Mouse (Mus musculus): ENCODE results near the gene Chid1. TPM values are rescaled to one million over a fixed set of nuclear protein-coding genes. Genes with fewer than 3 reads are reported as not detected.

The Chid1 gene
- polyA plus RNA-seq (2012; rRNA removed): 28.5 and 32.0 TPM in 2 replicates

DNA sequence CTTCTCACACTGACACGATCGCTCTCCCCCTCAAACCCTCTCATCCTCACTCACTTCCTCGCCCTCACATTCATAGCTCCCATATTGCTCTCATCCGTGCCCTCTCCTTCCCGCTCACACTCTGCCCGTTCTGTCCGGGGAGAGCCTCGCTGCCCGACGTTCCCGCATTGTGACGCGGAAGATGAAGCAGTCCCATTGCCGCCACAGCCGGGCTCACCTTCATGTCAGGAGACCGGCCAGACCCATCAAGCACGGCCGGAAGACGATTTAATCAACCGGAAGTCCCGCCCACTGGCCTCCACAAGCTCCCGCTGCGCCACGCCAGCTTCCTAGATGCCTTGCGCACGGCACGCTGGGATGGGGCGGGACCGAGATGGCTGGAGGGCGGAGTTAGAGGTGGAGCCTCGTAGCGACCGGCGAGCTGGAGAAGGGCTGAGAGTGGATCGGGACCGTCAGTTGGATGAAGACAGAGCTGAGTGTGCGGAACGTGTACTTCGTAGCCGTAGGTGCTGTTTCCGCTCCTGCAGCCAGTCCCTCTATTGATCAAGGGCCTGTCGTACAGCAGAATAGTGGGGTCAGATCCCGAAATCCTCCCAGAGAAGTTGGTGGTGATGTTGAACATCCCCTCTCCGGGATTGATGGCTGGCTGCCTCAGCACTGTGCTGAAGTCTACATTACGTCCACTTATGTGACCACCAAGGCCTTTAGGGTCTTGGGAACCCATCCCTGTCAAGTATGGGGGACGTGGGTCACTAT is at the start of gene Chid1:
TSS of gene Chid1 (minus strand) at position 302 of the 756 bp plus-strand sequence.
- peak; percentile 92 for DNase-seq (ENCODE audit: low spot score)

GRCm38 (mm10) chr7:141588890-141589289 is 49.2 kb upstream of the Chid1 start:
- DNase-seq (ENCODE audit: low spot score): no peak

DNA sequence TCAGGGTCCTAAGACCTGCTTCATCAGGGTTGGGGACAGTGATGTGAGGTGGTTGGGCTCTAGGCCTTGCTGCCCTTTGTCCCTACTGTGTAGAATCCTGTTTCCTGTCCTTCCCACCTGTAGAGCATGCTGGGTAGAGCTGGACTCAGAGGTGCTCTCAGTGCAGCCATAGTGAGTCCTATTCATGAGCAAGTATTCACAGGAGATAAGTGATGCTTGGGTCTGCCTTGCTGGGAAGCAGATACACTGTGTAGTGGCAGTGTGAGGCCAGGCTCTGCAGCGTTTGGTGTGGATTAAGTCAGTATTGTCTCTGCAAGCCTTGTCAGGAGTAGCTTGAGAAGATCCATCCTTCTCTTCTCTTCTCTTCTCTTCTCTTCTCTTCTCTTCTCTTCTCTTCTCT is 46.2 kb upstream of the Chid1 start:
- DNase-seq (ENCODE audit: low spot score): no peak

DNA sequence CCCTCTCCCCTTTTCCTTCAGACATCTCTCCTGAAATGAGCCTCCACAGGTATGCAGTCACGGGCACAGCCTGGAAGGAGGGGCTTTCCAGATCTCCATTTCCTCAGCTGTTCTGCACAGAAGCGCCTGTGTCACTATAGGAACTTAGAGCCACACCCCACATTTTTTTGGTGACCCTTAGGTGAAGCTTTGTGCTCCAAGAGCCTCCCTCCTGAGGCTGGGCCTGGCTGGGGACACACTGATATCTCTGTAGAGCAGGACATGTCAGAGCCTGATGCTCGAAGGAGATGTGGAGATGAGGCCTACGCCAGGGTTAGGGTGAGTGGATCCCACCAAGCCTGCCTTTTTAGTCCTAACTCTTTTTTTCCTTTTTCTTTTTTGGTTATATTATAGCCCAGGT is 45.6 kb upstream of the Chid1 start:
- no peak for DNase-seq (ENCODE audit: low spot score)

- DNase-seq (ENCODE audit: low spot score): no peak
These were observed 44.6 kb upstream of the Chid1 start for GRCm38 (mm10) chr7:141584048-141584841.

GRCm38 (mm10) chr7:141581323-141581722 is 41.7 kb upstream of the Chid1 start:
- DNase-seq (ENCODE audit: low spot score): no peak

DNA sequence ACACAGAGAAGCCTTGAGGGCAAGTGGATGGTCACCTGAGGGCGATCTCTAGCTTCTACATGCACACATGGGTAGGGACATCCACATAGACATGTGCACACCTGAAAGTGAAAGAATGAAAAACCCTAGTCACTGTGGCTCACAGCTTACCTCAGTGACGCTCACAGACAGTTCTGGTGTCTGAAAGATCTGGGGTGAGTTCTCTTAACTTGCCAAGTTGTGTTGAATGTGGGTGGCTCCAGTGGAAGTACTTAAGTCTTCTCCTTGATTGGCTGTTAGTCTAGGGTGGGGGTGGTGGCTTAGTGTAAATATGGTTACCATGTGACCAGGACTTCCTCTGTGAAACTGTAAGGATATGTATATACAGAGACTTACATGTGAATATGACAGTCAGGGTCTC is 39.3 kb upstream of the Chid1 start:
- DNase-seq (ENCODE audit: low spot score): no peak

DNA sequence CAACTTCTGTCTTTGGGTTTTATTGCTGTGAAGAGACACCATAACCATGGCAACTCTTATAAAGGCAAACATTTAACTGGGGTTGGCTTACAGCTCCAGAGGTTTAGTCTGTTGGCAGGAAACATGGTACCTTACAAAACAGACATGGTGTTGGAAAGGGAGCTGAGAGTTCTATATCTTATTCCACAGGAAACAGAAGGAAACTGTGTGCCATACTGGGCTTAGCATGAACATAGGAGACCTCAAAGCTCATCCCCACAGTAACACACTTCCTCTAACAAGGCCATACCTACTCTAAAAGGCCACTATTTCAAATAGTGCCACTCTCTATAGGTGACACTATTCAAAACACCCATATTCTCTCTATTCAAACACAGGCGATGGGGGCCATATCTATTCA is 38.9 kb upstream of the Chid1 start:
- DNase-seq (ENCODE audit: low spot score): no peak

DNA sequence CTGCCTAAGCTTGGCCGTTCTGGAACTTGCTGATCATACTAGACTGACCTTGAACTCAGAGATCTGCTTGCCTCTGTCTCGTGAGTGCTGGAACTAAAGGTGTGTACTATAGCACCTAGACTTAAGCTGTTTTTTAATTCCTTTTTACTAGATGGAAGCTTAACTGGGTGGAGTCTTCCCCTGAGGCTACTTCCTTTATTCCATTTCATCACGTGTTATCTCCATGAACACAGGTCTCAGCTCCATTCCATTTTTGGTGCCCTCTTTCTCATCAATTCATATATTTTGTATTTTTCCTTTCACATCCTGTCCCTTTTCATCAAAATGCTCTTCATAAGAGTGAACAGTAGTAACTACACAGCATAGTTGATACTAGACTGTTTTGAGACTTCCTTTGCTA is 38.1 kb upstream of the Chid1 start:
- DNase-seq (ENCODE audit: low spot score): no peak

- no peak for DNase-seq (ENCODE audit: low spot score)
These were observed 35.8 kb upstream of the Chid1 start for GRCm38 (mm10) chr7:141575481-141575880.

- DNase-seq (ENCODE audit: low spot score): no peak
These were observed 34.4 kb upstream of the Chid1 start for GRCm38 (mm10) chr7:141574041-141574440.

DNA sequence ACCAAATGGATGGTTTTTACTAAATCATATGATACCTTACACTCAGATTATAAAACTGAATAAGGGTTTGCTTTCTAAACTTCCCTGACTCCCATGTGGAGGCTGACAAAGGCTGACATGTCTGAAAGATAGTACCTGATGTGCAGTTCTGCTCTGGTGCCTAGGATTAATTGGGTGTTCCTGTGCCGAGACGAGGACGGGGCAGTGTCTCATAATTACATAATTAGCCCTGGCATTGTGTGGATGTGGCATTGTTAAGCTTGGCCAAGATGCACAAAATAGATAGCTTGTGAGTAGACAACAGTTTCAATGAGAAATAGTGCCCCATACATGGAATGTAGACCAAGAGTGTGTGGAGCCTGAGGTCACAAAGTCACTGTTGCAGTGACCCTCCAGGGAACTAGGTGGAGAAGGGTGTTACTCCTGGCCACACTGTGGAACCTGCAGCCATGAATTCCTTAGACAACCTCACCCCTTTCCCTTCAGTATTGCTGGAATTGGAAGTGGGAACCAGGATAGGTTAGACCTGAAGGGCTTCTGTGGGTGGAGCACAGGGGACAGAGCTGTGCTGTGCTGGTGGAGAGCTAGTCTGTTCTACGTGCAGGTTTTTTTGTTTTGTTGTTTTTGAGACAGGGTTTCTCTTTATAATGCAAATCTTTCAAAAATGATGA is 31.1 kb upstream of the Chid1 start:
- no peak for DNase-seq (ENCODE audit: low spot score)

- no peak for DNase-seq (ENCODE audit: low spot score)
These were observed 30.3 kb upstream of the Chid1 start for GRCm38 (mm10) chr7:141569916-141570315.

- DNase-seq (ENCODE audit: low spot score): no peak
These were observed 29.7 kb upstream of the Chid1 start for GRCm38 (mm10) chr7:141569283-141569803.

- no peak for DNase-seq (ENCODE audit: low spot score)
These were observed 26.9 kb upstream of the Chid1 start for GRCm38 (mm10) chr7:141566587-141566986.

- no peak for DNase-seq (ENCODE audit: low spot score)
These were observed 24.9 kb upstream of the Chid1 start for GRCm38 (mm10) chr7:141564561-141564960.

DNA sequence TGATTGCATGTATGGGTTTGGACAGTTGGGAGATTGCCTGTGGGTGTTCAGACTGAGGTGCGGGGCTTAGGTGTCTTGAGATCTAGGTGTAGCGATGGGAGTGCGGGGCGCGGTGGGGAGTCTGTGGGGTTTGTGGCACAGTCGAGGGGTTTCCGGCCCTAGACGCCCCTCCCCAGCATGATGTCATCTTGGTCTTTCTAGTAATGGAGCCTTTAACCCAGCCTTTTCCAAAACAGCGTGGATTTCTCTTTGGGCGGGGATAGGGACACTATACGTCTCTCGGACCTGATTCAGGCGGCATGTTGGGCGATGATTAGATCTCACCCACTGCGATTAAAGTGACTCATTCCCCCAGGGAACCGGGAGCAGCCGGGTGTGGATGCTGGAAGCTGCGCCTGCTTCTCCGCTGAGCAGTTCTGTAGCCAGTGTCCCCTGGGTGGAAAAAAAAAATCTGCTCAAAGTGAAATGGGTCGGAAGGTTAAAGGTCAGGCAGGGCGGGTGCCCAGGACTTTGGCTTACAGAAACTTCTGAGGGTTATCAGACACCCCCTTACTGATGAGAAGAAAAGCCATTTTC is 23.3 kb upstream of the Chid1 start:
- DNase-seq (ENCODE audit: low spot score): peak; percentile 35

- no peak for DNase-seq (ENCODE audit: low spot score)
These were observed 22.8 kb upstream of the Chid1 start for GRCm38 (mm10) chr7:141562421-141562851.

DNA sequence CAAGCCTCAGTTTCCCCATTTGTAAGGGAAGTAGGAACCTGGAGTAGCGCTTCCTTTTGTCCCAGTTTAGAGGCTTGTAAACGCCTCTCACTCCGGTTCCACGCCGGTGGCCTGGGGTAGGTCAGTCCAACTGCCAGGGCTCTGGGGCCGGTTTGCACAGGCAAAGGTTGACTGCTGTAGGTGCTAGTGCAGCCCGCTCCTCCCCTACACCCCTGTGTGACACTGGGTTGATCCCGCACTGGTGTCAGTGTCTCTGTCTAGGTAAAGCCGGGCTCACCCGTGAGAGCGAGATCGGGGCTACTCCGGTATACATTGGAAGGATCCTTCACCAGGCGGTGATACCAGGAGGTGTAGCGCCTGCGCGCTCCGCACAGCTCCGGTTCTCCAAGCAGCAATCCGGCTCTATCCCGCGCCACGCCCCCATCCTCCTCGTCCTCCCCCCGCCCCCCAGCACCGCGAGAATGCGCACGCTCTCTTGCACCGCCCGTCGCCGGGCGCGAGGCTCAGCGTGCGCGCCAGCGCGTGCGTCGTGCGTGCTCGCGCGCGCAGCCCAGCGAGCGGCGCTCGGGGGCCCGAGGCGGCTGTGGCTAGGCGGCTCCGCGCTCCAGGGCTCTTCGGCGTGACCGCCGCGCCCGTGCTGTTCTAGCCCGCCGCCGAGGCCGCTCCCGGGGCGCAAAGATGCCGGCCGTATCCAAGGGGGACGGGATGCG is 22.2 kb upstream of the Chid1 start, which contains the start of gene Ap2a2:
TSS of gene Ap2a2 (plus strand) at position 492 of the 710 bp plus-strand sequence.
- peak; percentile 83 for DNase-seq (ENCODE audit: low spot score)

- DNase-seq (ENCODE audit: low spot score): no peak
These were observed 20.8 kb upstream of the Chid1 start for GRCm38 (mm10) chr7:141560471-141560870.

- no peak for DNase-seq (ENCODE audit: low spot score)
These were observed 20.2 kb upstream of the Chid1 start for GRCm38 (mm10) chr7:141559726-141560325.

Data from urinary bladder, adult 2 months (tissue).